Mouse (Mus musculus) c-Kit-positive CD71-negative TER-119-negative erythroid progenitor cells, embryonic 14.5 days (primary cell): ENCODE measurements around the gene Rnf115.
A peak's percentile ranks its signal among the peaks of the same experiment; 100 is the strongest.
"Not testable (repeated sequence)": the region's sequence is repeated elsewhere in the genome, so short reads cannot be mapped to it uniquely, and the experiment has no call there.

Experiments used
- DNase-seq: peaks from one replicate; pipeline ENCODE4 v3.0.0-alpha.2; 2013; ENCODE audit warnings: low read depth

Gene Rnf115

GRCm38 (mm10) chr3:96707903-96708683 is 19.4 kb upstream of the Rnf115 start, which contains the start of gene Nudt17:
Gene Nudt17 (minus strand): TSS chr3:96708562.
- no peak for DNase-seq

- no peak for DNase-seq
Measured at GRCm38 (mm10) chr3:96708684-96709064, 18.8 kb upstream of the Rnf115 start.

- DNase-seq = no peak
Measured at GRCm38 (mm10) chr3:96714286-96714685, 13.2 kb upstream of the Rnf115 start.

DNA sequence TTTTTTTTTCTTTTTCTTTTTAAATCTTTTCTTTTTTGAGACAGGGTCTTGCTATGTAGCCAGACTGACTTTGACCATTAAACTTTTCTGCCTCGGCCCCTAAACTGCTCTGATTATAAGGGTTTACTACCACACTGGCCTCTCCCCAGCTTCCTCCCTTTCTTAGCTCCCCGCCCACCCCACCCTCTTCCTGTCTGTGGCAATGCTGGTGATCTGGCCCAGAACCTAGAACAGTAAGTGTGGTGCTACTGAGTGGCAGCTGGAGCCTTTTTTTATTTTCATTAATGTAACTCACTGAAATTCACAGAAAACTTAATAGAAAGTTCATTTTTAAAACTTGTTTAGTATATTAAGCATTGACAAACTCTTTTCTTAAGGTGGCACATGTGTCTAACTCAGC is 11.6 kb upstream of the Rnf115 start:
- DNase-seq = no peak

DNA sequence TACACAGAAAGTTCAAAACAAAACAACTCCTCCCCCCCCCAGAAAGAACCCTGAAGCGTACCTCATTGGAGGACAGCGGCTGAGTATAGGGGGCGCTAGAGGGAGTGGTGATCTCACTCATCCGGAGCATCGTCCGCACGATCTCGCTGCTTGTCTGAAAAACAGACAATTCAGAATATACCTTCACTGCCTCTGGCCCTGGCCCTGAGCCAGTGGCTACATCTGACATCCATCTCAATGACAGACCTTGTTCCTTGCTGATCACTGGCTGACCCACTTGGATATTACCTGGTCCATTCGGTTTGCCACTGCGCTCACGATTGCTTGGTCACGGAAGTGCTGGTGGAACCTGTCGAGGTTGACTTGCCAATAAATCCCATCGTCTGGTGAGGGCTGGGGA is 8.3 kb upstream of the Rnf115 start:
- no peak for DNase-seq

GRCm38 (mm10) chr3:96727828-96728633 is 567 bp downstream of the Rnf115 start:
- no peak for DNase-seq

DNA sequence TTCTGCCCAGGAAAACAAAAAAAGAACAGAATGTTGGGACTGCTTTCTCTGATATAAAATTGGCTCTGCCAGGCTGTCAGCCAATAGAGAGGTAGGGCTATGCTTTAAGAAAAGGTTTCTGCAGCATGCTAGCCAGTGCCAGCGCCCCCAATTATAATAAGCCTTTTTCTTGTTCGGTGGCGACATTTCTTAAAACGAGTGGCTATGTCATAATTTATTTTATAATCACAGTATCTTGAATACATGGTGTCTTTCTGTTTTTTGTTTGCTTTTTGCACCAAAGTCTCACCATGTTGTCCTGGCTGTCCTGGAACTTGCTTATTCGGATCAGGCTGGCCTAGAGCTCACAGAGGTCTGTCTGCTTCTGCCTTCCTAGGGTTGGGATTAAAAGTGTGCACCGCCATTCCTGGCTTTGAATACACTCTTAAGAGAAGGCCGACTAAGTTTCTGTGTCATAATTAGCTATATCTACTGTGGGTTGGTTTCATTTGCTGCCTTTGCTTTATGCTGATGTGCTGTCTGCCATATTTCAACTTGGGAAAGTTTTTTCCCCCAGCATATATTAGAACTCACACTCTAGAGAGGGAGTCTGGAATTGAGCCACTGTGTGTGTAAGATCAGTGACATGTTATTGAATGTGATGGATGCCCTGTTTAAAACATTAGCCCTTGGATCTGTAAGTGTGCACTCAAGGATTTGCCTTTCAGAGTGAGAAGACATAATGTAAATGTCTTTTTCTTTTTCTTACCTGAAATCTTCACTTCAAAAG is 1.4 kb downstream of the Rnf115 start:
- DNase-seq = no peak

DNA sequence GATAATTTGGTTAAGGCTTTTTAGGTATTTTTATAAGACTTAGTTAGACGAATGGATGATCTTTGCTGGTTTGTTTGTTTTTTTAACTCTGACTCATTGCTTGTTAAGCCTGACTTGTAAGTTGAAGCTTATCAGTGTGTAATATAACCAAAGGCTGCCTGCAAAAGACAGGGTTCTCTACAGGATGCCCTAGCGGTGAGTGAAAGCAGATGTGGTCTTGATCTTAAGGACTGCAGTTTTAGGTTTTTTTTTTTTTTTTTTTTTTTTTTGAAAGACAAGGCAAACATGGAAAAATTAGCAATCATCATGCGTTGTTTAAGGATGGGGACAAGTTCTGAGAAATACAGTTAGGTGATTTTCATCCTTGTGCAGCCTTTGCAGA is 1.9 kb downstream of the Rnf115 start:
- DNase-seq = no peak

DNA sequence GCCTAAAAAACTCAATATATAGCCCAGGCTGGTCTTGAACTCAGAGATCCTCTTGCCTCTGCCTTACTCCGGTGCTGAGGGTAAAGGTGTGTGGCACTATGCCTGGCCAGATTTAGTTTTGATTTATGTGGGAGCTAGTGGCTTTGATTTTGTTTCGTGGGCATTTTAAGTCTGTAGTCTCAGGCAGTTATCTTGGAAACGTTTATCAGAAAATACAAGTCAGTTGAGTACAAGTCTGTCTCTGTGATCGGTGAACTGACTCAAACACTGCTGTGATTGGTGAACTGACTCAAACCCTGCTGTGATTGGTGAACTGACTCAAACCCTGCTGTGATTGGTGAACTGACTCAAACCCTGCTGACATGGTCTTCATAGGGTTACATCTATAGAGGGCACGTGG is 3.3 kb downstream of the Rnf115 start:
- no peak for DNase-seq

- DNase-seq = no peak
Measured at GRCm38 (mm10) chr3:96733984-96734383, 6.5 kb downstream of the Rnf115 start.

- no peak for DNase-seq
Measured at GRCm38 (mm10) chr3:96735200-96735599, 7.7 kb downstream of the Rnf115 start.

DNA sequence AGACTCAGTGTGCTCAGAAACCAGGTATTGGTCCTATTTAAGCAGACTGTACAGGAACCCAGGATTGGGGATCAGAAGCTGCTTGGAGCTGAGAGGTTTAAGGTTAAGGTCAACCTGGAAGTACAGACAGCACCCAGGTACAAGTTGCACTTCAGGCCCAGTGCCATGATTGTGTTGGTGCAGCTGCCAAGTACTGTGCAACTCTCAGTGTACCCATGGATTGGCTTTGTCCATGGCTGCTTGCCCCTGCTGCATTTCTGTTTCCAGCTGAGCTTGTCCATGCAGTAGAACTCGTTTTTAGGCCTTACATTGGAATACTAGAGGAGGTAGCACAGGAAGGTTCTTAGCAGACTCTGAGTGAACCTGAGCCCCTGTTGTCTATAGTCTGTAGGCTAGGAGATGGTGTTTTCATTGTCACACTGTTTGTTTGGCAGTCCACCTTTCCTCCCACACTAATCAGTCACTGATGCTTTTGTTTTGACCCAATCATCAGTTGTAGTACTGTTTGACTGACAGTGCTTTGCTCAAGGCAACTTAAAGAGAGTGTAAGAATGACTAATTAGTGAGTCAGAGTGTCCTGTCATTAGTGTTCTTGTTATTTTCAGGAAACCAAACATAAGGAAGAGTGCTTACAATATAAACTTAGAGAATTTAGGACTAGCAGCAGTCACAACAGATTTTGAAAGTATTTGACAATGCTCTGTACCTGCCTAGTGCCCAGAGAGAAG is 9.7 kb downstream of the Rnf115 start:
- no peak for DNase-seq

DNA sequence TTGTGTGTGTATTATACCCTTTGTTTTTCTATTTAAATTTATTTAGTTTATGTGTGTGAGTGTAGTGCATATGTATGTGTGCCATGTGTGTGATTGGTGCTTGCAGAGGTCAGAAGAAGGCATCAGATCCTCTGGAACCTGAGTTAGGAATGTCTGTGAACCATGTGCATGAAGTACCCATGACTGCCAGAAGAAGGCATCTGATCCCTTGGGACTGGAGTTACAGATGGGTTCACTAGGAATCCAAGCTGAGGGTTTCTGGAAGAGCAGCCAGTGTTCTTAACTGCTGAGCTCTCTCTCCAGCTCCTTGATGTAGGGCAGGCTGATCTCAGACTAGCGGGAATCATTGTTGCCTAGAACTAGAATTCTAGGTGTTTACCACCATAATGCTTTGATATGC is 10.5 kb downstream of the Rnf115 start:
- DNase-seq = no peak

DNA sequence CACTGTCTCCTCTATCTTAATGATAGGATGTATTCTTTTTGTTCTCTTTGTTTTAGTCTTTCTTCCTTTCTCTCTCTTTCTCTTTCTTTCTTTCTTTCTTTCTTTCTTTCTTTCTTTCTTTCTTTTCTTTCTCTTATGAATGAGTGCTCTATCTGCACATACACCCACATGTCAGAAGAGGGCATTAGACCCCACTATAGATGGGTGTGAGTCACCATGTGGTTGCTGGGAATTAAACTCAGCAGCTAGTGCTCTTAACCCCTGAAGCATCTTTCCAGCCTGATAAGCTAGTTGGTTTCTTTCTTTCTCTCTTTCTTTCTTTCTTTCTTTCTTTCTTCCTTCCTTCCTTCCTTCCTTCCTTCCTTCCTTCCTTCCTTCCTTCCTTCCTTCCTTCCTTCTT is 12.8 kb downstream of the Rnf115 start:
- DNase-seq = not testable (repeated sequence)

DNA sequence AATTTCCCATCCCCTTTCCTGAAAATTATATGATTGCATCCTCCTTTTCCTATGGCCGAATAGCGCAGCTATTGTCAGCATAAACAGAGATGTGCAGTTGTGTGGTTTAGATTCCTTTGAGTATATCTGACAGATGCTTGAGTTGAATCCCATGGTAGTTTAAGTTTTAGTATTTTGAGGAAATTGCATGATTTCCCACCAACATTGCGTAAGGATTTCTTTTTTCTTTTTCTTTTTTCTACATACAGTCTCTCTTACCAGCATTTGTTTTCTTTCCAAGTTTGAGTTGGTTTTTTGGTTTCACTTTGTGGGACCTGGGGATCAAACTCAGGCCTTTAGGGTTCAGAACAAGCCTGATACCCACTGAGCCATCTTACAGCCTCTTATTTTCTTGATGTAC is 16.9 kb downstream of the Rnf115 start:
- no peak for DNase-seq

GRCm38 (mm10) chr3:96746829-96747228 is 19.4 kb downstream of the Rnf115 start:
- no peak for DNase-seq

DNA sequence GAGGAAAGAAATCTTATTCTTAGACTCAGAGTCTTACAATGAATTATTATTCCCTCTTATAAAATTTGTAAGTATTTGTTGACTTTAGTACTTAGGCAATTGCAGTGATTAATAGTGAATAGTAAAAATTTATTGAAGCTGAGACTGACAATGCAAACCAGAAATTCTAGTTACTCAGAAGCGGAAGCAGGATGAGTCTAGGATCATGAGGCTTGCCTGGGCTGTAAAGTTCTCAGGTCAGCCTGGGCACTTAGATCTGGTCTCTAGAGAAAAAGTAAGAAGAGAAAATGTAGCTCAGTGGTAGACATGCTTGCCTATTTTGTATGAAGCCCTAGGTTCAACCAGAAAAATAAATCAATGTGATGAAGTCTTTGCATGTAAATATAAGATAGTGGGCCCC is 28.5 kb downstream of the Rnf115 start:
- no peak for DNase-seq

GRCm38 (mm10) chr3:96757691-96758090 is 30.2 kb downstream of the Rnf115 start:
- no peak for DNase-seq

- peak; percentile 20 for DNase-seq
Measured at GRCm38 (mm10) chr3:96759695-96760094, 32.2 kb downstream of the Rnf115 start.

GRCm38 (mm10) chr3:96764528-96764927 is 37.1 kb downstream of the Rnf115 start:
- no peak for DNase-seq

DNA sequence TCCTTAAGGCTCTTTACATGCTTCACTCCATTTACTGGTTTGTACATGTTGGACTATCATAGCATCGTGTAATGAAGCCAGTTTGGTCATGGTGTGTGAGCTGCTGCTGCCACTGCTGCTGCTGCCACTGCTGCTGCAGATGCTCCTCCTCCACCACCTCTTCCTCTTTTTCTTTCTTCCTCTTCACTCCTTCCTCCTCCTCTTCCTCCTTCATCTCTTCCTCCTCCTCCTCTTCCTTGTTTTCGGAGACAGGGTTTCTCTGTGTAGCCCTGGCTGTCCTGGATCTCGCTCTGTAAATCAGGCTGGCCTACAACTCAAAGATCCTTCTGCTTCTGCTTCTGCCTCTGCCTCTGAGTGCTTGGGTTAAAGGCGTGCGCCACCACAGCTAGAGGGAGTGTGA is 42.5 kb downstream of the Rnf115 start:
- no peak for DNase-seq

DNA sequence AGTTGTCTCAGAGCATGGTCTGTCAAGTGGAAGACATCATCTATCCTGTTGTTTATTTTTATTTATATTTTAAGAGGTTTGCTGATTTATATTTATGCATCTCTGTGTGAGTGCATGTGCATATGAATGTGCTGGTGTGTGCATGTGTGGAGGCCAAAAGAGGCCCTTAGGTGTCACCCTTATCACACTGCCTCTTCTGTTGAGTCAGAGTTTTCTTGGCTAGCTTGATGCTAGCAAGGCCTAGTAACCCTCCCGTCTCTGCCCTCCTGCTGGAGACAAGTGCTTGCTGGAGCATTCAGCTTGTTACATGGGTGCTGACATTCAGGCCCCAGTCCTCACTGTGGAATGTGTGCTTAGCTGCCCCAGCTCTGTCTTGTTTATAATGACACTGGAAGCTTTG is 45.5 kb downstream of the Rnf115 start:
- DNase-seq = no peak
